Mouse (Mus musculus) lung, postnatal 14 days (tissue): ENCODE measurements around the gene Gprc5d.

Source experiments
- DNase-seq: peaks from one replicate; pipeline ENCODE4 v3.0.0; 2021

The Gprc5d gene

GRCm38 (mm10) chr6:135066795-135067445 is 51.2 kb downstream of the Gprc5d start:
- no peak for DNase-seq

GRCm38 (mm10) chr6:135065236-135065957 is 52.7 kb downstream of the Gprc5d start, which contains the start of gene Gprc5a:
Gene Gprc5a (plus strand): TSS chr6:135065651.
- peak; percentile 83 for DNase-seq

GRCm38 (mm10) chr6:135064621-135065020 is 53.5 kb downstream of the Gprc5d start:
- DNase-seq = no peak

- no peak for DNase-seq
Observed at GRCm38 (mm10) chr6:135060728-135061127, 57.4 kb downstream of the Gprc5d start.
